Mouse (Mus musculus) spleen, adult 10 weeks (tissue): ENCODE data around the gene Alox15. TPM values are rescaled to one million over a fixed set of nuclear protein-coding genes. Genes with fewer than 3 reads are reported as not detected.

Source experiments
- polyA plus RNA-seq: library from polyadenylated mRNA; stranded (reverse); fragments of 350-450 nt; fragmentation: Illumina TruSeq; extraction: RNeasy Lipid Tissue Mini Kit (QIAGEN cat#74804); gene quantifications from one replicate; pipeline ENCODE4 v1.2.3, GENCODE M21; 2015; ENCODE audit warnings: low replicate concordance; ENCODE audit not compliant: insufficient read depth

The Alox15 gene
- polyA plus RNA-seq: 0.58 TPM

DNA sequence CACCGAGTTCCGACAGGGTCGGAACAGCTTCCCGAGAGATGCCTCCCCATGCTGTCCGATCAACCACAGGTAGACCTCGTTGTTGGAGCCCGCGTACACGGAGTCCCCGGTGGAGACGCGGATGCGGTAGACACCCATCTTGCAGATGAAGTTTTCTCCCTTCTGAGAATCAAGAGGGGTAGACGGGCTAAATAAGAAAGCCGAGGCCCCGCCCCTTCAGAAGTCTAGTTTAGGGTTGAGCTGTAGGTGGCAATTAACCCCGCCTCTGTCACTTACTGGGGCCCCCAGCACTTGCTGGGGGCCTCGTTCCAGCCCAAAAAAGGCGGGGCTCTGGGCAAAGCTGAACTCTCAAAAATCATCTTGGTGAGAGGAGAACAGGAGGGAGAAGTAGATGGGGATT, at the start of gene Alox15:
Gene Alox15 (minus strand): TSS at position 164 of the 400 bp plus-strand sequence.

GRCm38 (mm10) chr11:70322528-70322927, 29.3 kb downstream of the Alox15 start, which contains the start of gene Alox12e:
Alox12e (minus strand) TSS chr11:70322628.

Other genes with a start within 250 kb of the Alox15 start
- gene Mgl2, start 221.7 kb downstream of the Alox15 start, polyA plus RNA-seq: 2.1 TPM
- gene Clec10a, start 195.8 kb downstream of the Alox15 start, polyA plus RNA-seq: 10.4 TPM
- gene Slc16a11, start 139.3 kb downstream of the Alox15 start, polyA plus RNA-seq: not detected
- gene Slc16a13, start 131.0 kb downstream of the Alox15 start, polyA plus RNA-seq: 4.4 TPM
- gene Bcl6b, start 122.2 kb downstream of the Alox15 start, polyA plus RNA-seq: 6.9 TPM
- gene 0610010K14Rik, start 114.1 kb downstream of the Alox15 start, polyA plus RNA-seq: 38.9 TPM
- gene Gm21988, start 112.2 kb downstream of the Alox15 start, polyA plus RNA-seq: 2.0 TPM
- 43.9 TPM for gene Rnasek, start 112.2 kb downstream of the Alox15 start, polyA plus RNA-seq
- 8.8 TPM for gene Alox12, start 96.7 kb downstream of the Alox15 start, polyA plus RNA-seq
- gene Alox12e, start 29.4 kb downstream of the Alox15 start, polyA plus RNA-seq: not detected
- 11.0 TPM for gene Pelp1, start 58.0 kb upstream of the Alox15 start, polyA plus RNA-seq
- gene Arrb2, start 80.6 kb upstream of the Alox15 start, polyA plus RNA-seq: 94.8 TPM
- gene Med11, start 99.9 kb upstream of the Alox15 start, polyA plus RNA-seq: 40.8 TPM
- 4.9 TPM for gene Zmynd15, start 107.4 kb upstream of the Alox15 start, polyA plus RNA-seq
- gene Cxcl16, start 108.0 kb upstream of the Alox15 start, polyA plus RNA-seq: 36.3 TPM
- gene Tm4sf5, start 153.2 kb upstream of the Alox15 start, polyA plus RNA-seq: 2.2 TPM
- not detected for gene Vmo1, start 162.6 kb upstream of the Alox15 start, polyA plus RNA-seq
- gene Gltpd2, start 167.2 kb upstream of the Alox15 start, polyA plus RNA-seq: not detected
- gene Psmb6, start 173.3 kb upstream of the Alox15 start, polyA plus RNA-seq: 92.2 TPM
- not detected for gene Gm40193, start 180.9 kb upstream of the Alox15 start, polyA plus RNA-seq
- gene Pld2, start 188.0 kb upstream of the Alox15 start, polyA plus RNA-seq: 8.9 TPM
- 52.0 TPM for gene Mink1, start 210.8 kb upstream of the Alox15 start, polyA plus RNA-seq